Mouse (Mus musculus) heart, postnatal 14 days (tissue): ENCODE measurements at regions not wholly inside any gene's neighbourhood (a gene's known extent, or its start where the extent isn't known, plus 50 kb on each side); places are given as distances from the start of the nearest gene placed in this dataset.
A peak's percentile ranks its signal among the peaks of the same experiment; 100 is the strongest.
"Not testable (repeated sequence)": the region's sequence is repeated elsewhere in the genome, so short reads cannot be mapped to it uniquely, and the experiment has no call there.

Experiments used
- DNase-seq, 2 experiments: peaks; one replicate each; pipeline ENCODE4 v3.0.0; 2021 to 2022
- intact Hi-C: fragments of 180-260 bp; cut with DNase I; formaldehyde crosslinking; loops from one replicate; pipeline ENCODE4 v1.15.1; 2025

- DNase-seq: no peak
- intact Hi-C loops: no loop called here
Measured at GRCm38 (mm10) chr3:16533643-16534042, 527.4 kb upstream of the Gm5150 start.

GRCm38 (mm10) chr3:16527511-16527910 is 521.3 kb upstream of the Gm5150 start:
- intact Hi-C loops: not testable (repeated sequence)

GRCm38 (mm10) chr3:16488431-16488830 is 482.2 kb upstream of the Gm5150 start:
- DNase-seq, intact Hi-C loops: not testable (repeated sequence)

More at GRCm38 (mm10) chr3:16527511-16527910, 521.3 kb upstream of the Gm5150 start:
- DNase-seq: not testable (repeated sequence)

- intact Hi-C loops: no loop called here
- no peak for DNase-seq
Measured at GRCm38 (mm10) chr3:16482750-16483149, 476.5 kb upstream of the Gm5150 start.

DNA sequence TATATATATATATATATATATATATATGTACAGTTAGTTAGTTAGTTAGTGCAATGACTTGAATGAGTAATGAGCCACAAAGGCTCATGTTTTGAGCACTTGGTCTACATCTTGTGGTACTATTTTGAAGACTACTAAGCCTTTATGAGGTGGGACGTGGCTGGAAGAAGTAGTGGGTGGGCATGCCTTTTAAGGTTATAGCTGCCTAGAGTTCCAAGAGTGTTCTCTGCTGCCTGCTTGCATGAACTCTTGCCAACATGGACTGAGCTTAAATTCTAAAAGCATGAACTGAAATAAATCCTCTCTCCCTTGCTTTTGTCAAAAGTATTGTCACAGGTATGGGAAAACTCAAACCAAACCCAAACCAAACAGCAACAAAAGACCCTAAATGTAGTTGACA is 465.1 kb upstream of the Gm5150 start:
- intact Hi-C loops: no loop called here
- DNase-seq: no peak

DNA sequence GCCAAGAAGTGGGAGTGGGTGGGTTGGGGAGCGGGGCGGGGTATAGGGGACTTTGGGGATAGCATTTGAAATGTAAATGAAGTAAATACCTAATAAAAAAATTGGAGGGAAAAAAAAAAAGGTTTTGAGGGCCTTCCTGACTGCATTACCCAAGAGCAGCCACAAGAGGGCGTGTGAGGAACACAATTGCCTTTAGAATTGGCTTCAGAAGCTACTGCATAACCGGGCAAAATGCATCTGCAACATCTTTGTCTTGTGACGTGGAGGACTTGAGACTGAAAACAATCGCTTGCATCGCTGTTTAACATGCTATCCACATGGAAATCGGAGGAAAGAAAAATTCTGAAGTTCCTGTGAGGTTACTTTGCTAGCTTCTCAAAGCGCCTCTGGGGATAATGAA is 460.2 kb upstream of the Gm5150 start:
- peak; percentile 16 to 38 for DNase-seq
- intact Hi-C loops: loop anchor here (2.0 kb wide), 1 partner anchor 1358 kb away; no protein-coding TSS in a partner anchor

DNA sequence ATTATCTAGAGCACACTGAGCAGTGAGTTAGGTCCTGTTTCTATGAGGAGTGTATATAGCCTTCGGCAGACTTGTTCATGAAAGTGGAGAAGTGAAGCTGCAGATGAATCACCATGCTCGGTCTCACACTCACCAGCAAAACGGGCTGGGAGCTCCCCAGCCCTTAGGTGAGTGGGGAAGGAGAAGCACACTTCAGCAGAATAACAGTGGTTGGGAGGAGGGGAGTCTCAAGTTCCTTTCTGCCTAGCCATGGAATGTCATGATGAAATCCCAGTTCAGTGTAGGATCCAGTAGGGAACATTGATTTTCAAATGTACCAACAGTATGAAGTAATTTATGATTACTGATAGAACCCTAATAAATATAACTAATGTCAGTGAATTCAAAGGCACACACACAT is 459.1 kb upstream of the Gm5150 start:
- no peak for DNase-seq
- intact Hi-C loops: no loop called here

- no peak for DNase-seq
- intact Hi-C loops: no loop called here
Measured at GRCm38 (mm10) chr3:16464301-16464700, 458.1 kb upstream of the Gm5150 start.

- intact Hi-C loops: no loop called here
- no peak for DNase-seq
Measured at GRCm38 (mm10) chr3:16433033-16433432, 426.8 kb upstream of the Gm5150 start.

DNA sequence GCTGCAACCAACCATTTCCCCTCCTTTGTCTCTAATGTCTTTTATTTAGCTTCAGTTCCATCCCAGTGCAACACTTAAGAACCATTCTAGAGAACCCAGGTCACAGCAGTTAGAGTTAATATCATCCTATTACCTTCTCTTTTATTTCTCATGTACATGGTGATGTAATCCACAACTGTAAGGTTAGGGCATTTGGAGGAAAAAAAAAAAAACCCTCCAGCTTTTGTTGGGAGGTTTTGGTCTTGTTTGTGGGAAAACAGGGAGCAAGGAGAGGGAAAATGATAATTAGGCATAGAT is 425.5 kb upstream of the Gm5150 start:
- intact Hi-C loops: no loop called here
- no peak for DNase-seq

- intact Hi-C loops: no loop called here
- no peak for DNase-seq
Measured at GRCm38 (mm10) chr3:16431082-16431818, 425.0 kb upstream of the Gm5150 start.
